Mouse (Mus musculus) stomach, postnatal 0 days (tissue): Measurements from ENCODE around the gene Mtfr1l. TPM values are rescaled to one million over a fixed set of nuclear protein-coding genes. Genes with fewer than 3 reads are reported as not detected.

ENCODE experiments used
- ATAC-seq: fragments of 200-750 bp; cut with Nextera tagmentation; 2 replicates; pipeline ENCODE4 v1.8.0; 2017; ENCODE audit not compliant: low FRiP score, low TSS enrichment
- DNase-seq: peaks from one replicate; pipeline ENCODE4 v3.0.0-alpha.2; 2016; ENCODE audit warnings: low spot score
- H3K27ac ChIP-seq: fragments of 300-500 bp; sonication (generic); replicated peaks from 2 replicates; pipeline ENCODE4 v1.5.1; 2014; ENCODE audit warnings: mild to moderate bottlenecking, control low read depth
- H3K27me3 ChIP-seq: fragments of 300-500 bp; sonication (generic); 2 replicates; pipeline ENCODE4 v1.6.1; 2014; ENCODE audit warnings: low read length; ENCODE audit not compliant: control insufficient read depth, insufficient read depth
- H3K36me3 ChIP-seq: fragments of 300-500 bp; sonication (generic); 2 replicates; pipeline ENCODE4 v1.6.1; 2014; ENCODE audit warnings: low read length, mixed read lengths; ENCODE audit not compliant: control insufficient read depth, insufficient read depth
- H3K4me1 ChIP-seq: fragments of 300-500 bp; sonication (generic); replicated peaks from 2 replicates; pipeline ENCODE4 v1.6.1; 2014; ENCODE audit warnings: antibody characterized with exemption; ENCODE audit not compliant: control insufficient read depth, insufficient read depth
- H3K4me2 ChIP-seq: fragments of 300-500 bp; sonication (generic); replicated peaks from 2 replicates; pipeline ENCODE4 v1.6.1; 2014; ENCODE audit warnings: low read depth, mild to moderate bottlenecking, control low read depth, moderate library complexity
- H3K4me3 ChIP-seq: fragments of 300-500 bp; sonication (generic); 2 replicates; pipeline ENCODE4 v1.5.1; 2014; ENCODE audit warnings: low read depth, low read length, control low read depth
- H3K9ac ChIP-seq: fragments of 300-500 bp; sonication (generic); 2 replicates; pipeline ENCODE4 v1.6.1; 2014; ENCODE audit warnings: mild to moderate bottlenecking, low read length, control low read depth, mixed read lengths
- H3K9me3 ChIP-seq: fragments of 300-500 bp; sonication (generic); 2 replicates; pipeline ENCODE4 v1.6.1; 2016; ENCODE audit warnings: low read length; ENCODE audit not compliant: control insufficient read depth
- CTCF ChIP-seq: IDR thresholded peaks from 2 replicates; pipeline ENCODE4 v1.5.1; 2016; ENCODE audit warnings: antibody characterized with exemption, low read depth, mild to moderate bottlenecking, moderate library complexity
- EP300 ChIP-seq: optimal IDR thresholded peaks from 2 replicates; pipeline ENCODE3; 2016; ENCODE audit warnings: antibody characterized with exemption
- WGBS: fragments of 180-500 bp; shearing (Covaris S2); extraction: QIAGEN DNeasy Blood & Tissue Kit; methylation state at CpG from one replicate; pipeline ENCODE4 v1.1.7; 2014; 5-methylcytosine and 5-hydroxymethylcytosine counted together
- polyA plus RNA-seq: library from polyadenylated mRNA; unstranded; fragments of >200 nt; fragmentation: Nextera tagmentation; extraction: Ambion mirVana; gene quantifications from 2 replicates; pipeline ENCODE4 v1.2.1, GENCODE M21; 2015

Mtfr1l gene
- polyA plus RNA-seq, 1 experiment from 2014 or later = 64.7 TPM

GRCm38 (mm10) chr4:134517719-134518118, 17.5 kb downstream of the Mtfr1l start:
- ATAC-seq (no peak), DNase-seq (no peak)
- Histone ChIP-seq H3K9me3 (no peaks in the 10 kb centered on the region), H3K27me3 (no peaks in the 10 kb centered on the region), H3K4me1 (0 out of 2 replicates have a peak, but pooled peaks cover 3% of the 10 kb centered on the region), H3K27ac (peak overlapping the region; percentile 67), H3K4me3 (no peak overlapping the region), H3K4me2 (no peak overlapping the region), H3K36me3 (no peaks in the 10 kb centered on the region), H3K9ac (no peak overlapping the region)
- 87% methylated on average over 10 of the region's 10 CpGs for WGBS
- no peak for TF ChIP-seq CTCF
- no peak for TF ChIP-seq EP300

- WGBS = 46% methylated on average over 8 of the region's 8 CpGs
- DNase-seq (no peak), ATAC-seq (peak; percentile 62; the same call in 1 of the 2 replicates)
- H3K4me2 ChIP-seq = no peak overlapping the region
- no peak overlapping the region for H3K4me3 ChIP-seq
- H3K4me1 ChIP-seq = 0 out of 2 replicates have a peak, but pooled peaks cover 3% of the 10 kb centered on the region
- no peaks in the 10 kb centered on the region for H3K27me3 ChIP-seq
- H3K36me3 ChIP-seq = no peaks in the 10 kb centered on the region
- TF ChIP-seq EP300 = no peak
- TF ChIP-seq CTCF = no peak
- peak overlapping the region; percentile 67 for H3K27ac ChIP-seq
- H3K9me3 ChIP-seq = no peaks in the 10 kb centered on the region
- no peak overlapping the region for H3K9ac ChIP-seq
These were observed 18.2 kb downstream of the Mtfr1l start for GRCm38 (mm10) chr4:134516981-134517380.

GRCm38 (mm10) chr4:134515614-134516013, 19.6 kb downstream of the Mtfr1l start:
- Histone ChIP-seq H3K9ac (no peak overlapping the region), H3K4me2 (no peak overlapping the region), H3K9me3 (no peaks in the 10 kb centered on the region), H3K4me1 (0 out of 2 replicates have a peak, but pooled peaks cover 5% of the 10 kb centered on the region), H3K36me3 (no peaks in the 10 kb centered on the region), H3K4me3 (no peak overlapping the region), H3K27ac (no peak overlapping the region), H3K27me3 (no peaks in the 10 kb centered on the region)
- TF ChIP-seq CTCF (no peak), EP300 (no peak)
- no peak for ATAC-seq
- WGBS = 72% methylated on average over 7 of the region's 7 CpGs
- no peak for DNase-seq

- no peak for ATAC-seq
- H3K9me3 ChIP-seq = no peaks in the 10 kb centered on the region
These were observed 20.8 kb downstream of the Mtfr1l start for GRCm38 (mm10) chr4:134514309-134514930.

GRCm38 (mm10) chr4:134512798-134513197, 22.4 kb downstream of the Mtfr1l start:
- TF ChIP-seq EP300 (no peak), CTCF (peak; percentile 80)
- ATAC-seq (peak; percentile 46), DNase-seq (peak; percentile 86)
- 0 out of 2 replicates have a peak, but pooled peaks cover 5% of the 10 kb centered on the region for H3K4me1 ChIP-seq
- no peak overlapping the region for H3K4me3 ChIP-seq
- H3K27me3 ChIP-seq = no peaks in the 10 kb centered on the region
- no peaks in the 10 kb centered on the region for H3K9me3 ChIP-seq
- peak overlapping the region; percentile 31; the same call in 1 of the 2 replicates for H3K4me2 ChIP-seq
- H3K36me3 ChIP-seq = 0 out of 2 replicates have a peak, but pooled peaks cover 3% of the 10 kb centered on the region
- H3K27ac ChIP-seq = no peak overlapping the region
- H3K9ac ChIP-seq = no peak overlapping the region
- 15% methylated on average over 15 of the region's 15 CpGs for WGBS

More at GRCm38 (mm10) chr4:134514309-134514930, 20.8 kb downstream of the Mtfr1l start:
- H3K36me3 ChIP-seq = no peaks in the 10 kb centered on the region
- no peak overlapping the region for H3K4me2 ChIP-seq
- H3K27ac ChIP-seq = peak overlapping the region; percentile 35; the same call in 1 of the 2 replicates
- H3K27me3 ChIP-seq = no peaks in the 10 kb centered on the region
- H3K4me1 ChIP-seq = 0 out of 2 replicates have a peak, but pooled peaks cover 5% of the 10 kb centered on the region
- TF ChIP-seq EP300 (no peak), CTCF (no peak)
- H3K9ac ChIP-seq = no peak overlapping the region
- 80% methylated on average over 11 of the region's 11 CpGs for WGBS
- no peak overlapping the region for H3K4me3 ChIP-seq
- no peak for DNase-seq

GRCm38 (mm10) chr4:134511730-134512129, 23.5 kb downstream of the Mtfr1l start:
- no peaks in the 10 kb centered on the region for H3K9me3 ChIP-seq
- H3K27ac ChIP-seq = no peak overlapping the region
- H3K4me2 ChIP-seq = peak overlapping the region; percentile 87
- ATAC-seq = no peak
- H3K27me3 ChIP-seq = no peaks in the 10 kb centered on the region
- 50% methylated on average over 6 of the region's 6 CpGs for whole genome bisulfite sequencing
- TF ChIP-seq EP300 = no peak
- no peak for TF ChIP-seq CTCF
- 0 out of 2 replicates have a peak, but pooled peaks cover 2% of the 10 kb centered on the region for H3K4me1 ChIP-seq
- 0 out of 2 replicates have a peak, but pooled peaks cover 3% of the 10 kb centered on the region for H3K36me3 ChIP-seq
- H3K4me3 ChIP-seq = peak overlapping the region; percentile 49; the same call in 1 of the 2 replicates
- no peak overlapping the region for H3K9ac ChIP-seq
- DNase-seq = no peak
